Comparison of ENCODE assay signal across 25 mouse cellular contexts in the genomic region with DNA sequence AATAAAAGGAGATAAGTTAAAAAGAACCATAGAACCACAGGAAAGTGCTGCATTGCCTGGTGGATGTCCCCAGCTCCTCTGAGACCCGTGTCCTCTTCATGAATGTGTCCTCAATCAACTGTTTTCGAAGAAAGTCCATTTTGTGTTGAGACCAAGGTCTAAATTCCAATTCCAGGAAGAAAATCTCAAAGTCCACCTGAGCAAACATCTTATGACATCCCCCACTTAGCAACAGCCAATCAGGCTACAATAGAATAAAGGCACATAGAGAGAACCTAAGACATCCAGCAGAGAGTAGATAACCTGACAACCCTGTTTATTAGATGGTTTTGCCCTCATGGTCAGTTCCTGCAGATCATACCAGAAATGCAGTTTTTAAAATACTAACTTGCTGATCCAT.
"Had no signal": no experiment of that assay in that cellular context is flagged by ENCODE, and none has a peak within 500 bp of the region (broad histone marks: within the 10 kb centered on the region; RNA-seq: fewer than 3 reads in every experiment).

No protein-coding gene starts in this region.

- H3K4me1 ChIP-seq: intestine, embryonic 15.5 days had no signal

- H3K27ac ChIP-seq: gastrocnemius, adult 2 months; heart, embryonic 10.5 days; hindbrain, embryonic 10.5 days; hindbrain, embryonic 12.5 days; hindbrain, embryonic 14.5 days; intestine, embryonic 15.5 days; kidney, postnatal 0 days; layer of hippocampus, adult 2 months; left cerebral cortex, adult 2 months; limb, embryonic 10.5 days; limb, embryonic 12.5 days; liver, embryonic 14.5 days had no signal

- ATAC-seq: hindbrain, embryonic 16.5 days; inflammation-experienced regulatory T-cells, adult 6 months; intestine, embryonic 15.5 days; intestine, postnatal 0 days had no signal

- DNase-seq: gastrocnemius, adult 2 months; gastrocnemius, postnatal 10 days; gastrocnemius, postnatal 25 days; heart, adult 18-20 months; heart, postnatal 10 days; heart, postnatal 4 days; kidney, adult 18-20 months; kidney, postnatal 25 days; kidney, postnatal 4 days; liver had no signal

- H3K4me3 ChIP-seq: gastrocnemius, adult 2 months; heart, embryonic 10.5 days; heart, embryonic 12.5 days; hindbrain, embryonic 10.5 days; hindbrain, embryonic 12.5 days; intestine, embryonic 15.5 days; layer of hippocampus, adult 2 months; left cerebral cortex, adult 2 months; limb, embryonic 10.5 days; limb, embryonic 12.5 days had no signal

- H3K9me3 ChIP-seq: heart, embryonic 10.5 days; heart, embryonic 12.5 days; hindbrain, embryonic 10.5 days; hindbrain, embryonic 12.5 days; intestine, embryonic 15.5 days; limb, embryonic 10.5 days; limb, embryonic 12.5 days had no signal

- H3K36me3 ChIP-seq: heart, embryonic 10.5 days; heart, embryonic 12.5 days; hindbrain, embryonic 10.5 days; hindbrain, embryonic 12.5 days; intestine, embryonic 15.5 days; limb, embryonic 10.5 days; limb, embryonic 12.5 days had no signal

- H3K9ac ChIP-seq: heart, embryonic 12.5 days; hindbrain, embryonic 12.5 days; hindbrain, embryonic 14.5 days; intestine, embryonic 15.5 days; limb, embryonic 12.5 days; liver, embryonic 14.5 days had no signal

- H3K4me2 ChIP-seq: heart, embryonic 12.5 days; hindbrain, embryonic 12.5 days; hindbrain, embryonic 14.5 days; intestine, embryonic 15.5 days; limb, embryonic 12.5 days had no signal

- H3K27me3 ChIP-seq: heart, embryonic 12.5 days; hindbrain, embryonic 12.5 days; intestine, embryonic 15.5 days; limb, embryonic 12.5 days had no signal
